Mouse (Mus musculus) olfactory bulb, adult 2 months (tissue): Measurements from ENCODE around the gene Rbm7. TPM values are rescaled to one million over a fixed set of nuclear protein-coding genes. Genes with fewer than 3 reads are reported as not detected.

Source experiments
- H3K27ac ChIP-seq: fragments of 200-500 bp; 2 replicates; pipeline ENCODE4 v1.5.1; 2012; ENCODE audit warnings: low read depth, low read length; ENCODE audit not compliant: insufficient read depth
- H3K4me1 ChIP-seq: fragments of 200-500 bp; 2 replicates; pipeline ENCODE4 v1.6.1; 2012; ENCODE audit warnings: low read length; ENCODE audit not compliant: control insufficient read depth, insufficient read depth
- H3K4me3 ChIP-seq: fragments of 200-500 bp; 2 replicates; pipeline ENCODE4 v1.5.1; 2012; ENCODE audit warnings: mild to moderate bottlenecking, low read depth, low read length, moderate library complexity; ENCODE audit not compliant: insufficient read depth
- CTCF ChIP-seq: fragments of 200-500 bp; IDR thresholded peaks from 2 replicates; pipeline ENCODE4 v1.5.1; 2012; ENCODE audit warnings: low read depth, mild to moderate bottlenecking, low read length, moderate library complexity; ENCODE audit not compliant: insufficient read depth
- POLR2A ChIP-seq: fragments of 200-500 bp; IDR thresholded peaks from 2 replicates; pipeline ENCODE4 v1.6.1; 2012; ENCODE audit warnings: mild to moderate bottlenecking, low read depth, low read length, moderate library complexity; ENCODE audit not compliant: insufficient read depth
- WGBS: fragments of 180-500 bp; shearing (Covaris S2); methylation state at CpG from one replicate; pipeline ENCODE4 v1.1.7; 2018; 5-methylcytosine and 5-hydroxymethylcytosine counted together
- polyA plus RNA-seq: library from polyadenylated mRNA; stranded (reverse); fragments of >200 nt; gene quantifications from 2 replicates; pipeline ENCODE4 v1.2.4, GENCODE M21; 2012; ENCODE audit warnings: low replicate concordance; ENCODE audit not compliant: missing spikeins, insufficient read depth, insufficient read length

Rbm7 gene
- polyA plus RNA-seq, 1 experiment: not detected

GRCm38 (mm10) chr9:48447783-48448209, 47.3 kb downstream of the Rbm7 start:
- H3K27ac ChIP-seq: no peak overlapping the region
- H3K4me1 ChIP-seq: no peaks in the 10 kb centered on the region
- no peak for TF ChIP-seq POLR2A
- TF ChIP-seq CTCF: no peak
- H3K4me3 ChIP-seq: no peak overlapping the region
- WGBS: 38% methylated on average over 5 of the region's 5 CpGs

- Histone ChIP-seq H3K4me3 (no peak overlapping the region), H3K4me1 (no peaks in the 10 kb centered on the region), H3K27ac (no peak overlapping the region)
- 92% methylated on average over 2 of the region's 2 CpGs for WGBS
- TF ChIP-seq CTCF (no peak), POLR2A (no peak)
These were observed 50.3 kb downstream of the Rbm7 start for GRCm38 (mm10) chr9:48444821-48445220.

GRCm38 (mm10) chr9:48443873-48444272, 51.2 kb downstream of the Rbm7 start:
- Histone ChIP-seq H3K27ac (no peak overlapping the region), H3K4me3 (no peak overlapping the region), H3K4me1 (no peaks in the 10 kb centered on the region)
- TF ChIP-seq POLR2A (no peak), CTCF (no peak)
- 77% methylated on average over 1 of the region's 1 CpGs for WGBS

Other genes with a start within 250 kb of the Rbm7 start
- gene Nxpe2, start 141.8 kb downstream of the Rbm7 start, polyA plus RNA-seq: not detected in 2 replicates
- gene Rexo2, start 14.7 kb downstream of the Rbm7 start, polyA plus RNA-seq: not detected in 2 replicates
- not detected in 2 replicates for gene Gm5617, start 143 bp upstream of the Rbm7 start, polyA plus RNA-seq
- not detected in 2 replicates for gene Nnmt, start 109.9 kb upstream of the Rbm7 start, polyA plus RNA-seq